Mouse (Mus musculus) midbrain, embryonic 15.5 days (tissue): ENCODE data around the gene Tlr4. TPM values are rescaled to one million over a fixed set of nuclear protein-coding genes. Genes with fewer than 3 reads are reported as not detected.

ENCODE experiments used
- ATAC-seq: fragments of 200-750 bp; cut with Nextera tagmentation; replicated peaks from 2 replicates; pipeline ENCODE4 v1.8.0; 2017; ENCODE audit warnings: moderate TSS enrichment
- H3K27ac ChIP-seq: fragments of 300-500 bp; sonication (generic); 2 replicates; pipeline ENCODE4 v1.5.1; 2015; ENCODE audit warnings: mild to moderate bottlenecking, inconsistent platforms
- H3K27me3 ChIP-seq: fragments of 300-500 bp; sonication (generic); replicated peaks from 2 replicates; pipeline ENCODE4 v1.6.1; 2015; ENCODE audit warnings: inconsistent platforms
- H3K36me3 ChIP-seq: fragments of 300-500 bp; sonication (generic); replicated peaks from 2 replicates; pipeline ENCODE4 v1.6.1; 2015; ENCODE audit warnings: inconsistent platforms
- H3K4me1 ChIP-seq: fragments of 300-500 bp; sonication (generic); 2 replicates; pipeline ENCODE4 v1.6.1; 2015; ENCODE audit warnings: inconsistent platforms
- H3K4me2 ChIP-seq: fragments of 300-500 bp; sonication (generic); 2 replicates; pipeline ENCODE4 v1.6.1; 2015; ENCODE audit warnings: inconsistent platforms, mild to moderate bottlenecking, moderate library complexity
- H3K4me3 ChIP-seq: fragments of 300-500 bp; sonication (generic); 2 replicates; pipeline ENCODE4 v1.5.1; 2015; ENCODE audit warnings: mild to moderate bottlenecking, inconsistent platforms
- H3K9ac ChIP-seq: fragments of 300-500 bp; sonication (generic); 2 replicates; pipeline ENCODE4 v1.6.1; 2015; ENCODE audit warnings: mild to moderate bottlenecking, inconsistent platforms
- H3K9me3 ChIP-seq: fragments of 300-500 bp; sonication (generic); 2 replicates; pipeline ENCODE4 v1.6.1; 2016; ENCODE audit warnings: inconsistent platforms
- WGBS: fragments of 180-500 bp; shearing (Covaris S2); methylation state at CpG from one replicate; pipeline ENCODE4 v1.1.7; 2015; ENCODE audit warnings: mixed read lengths; 5-methylcytosine and 5-hydroxymethylcytosine counted together
- polyA plus RNA-seq: library from polyadenylated mRNA; unstranded; fragments of >200 nt; fragmentation: Nextera tagmentation; extraction: Ambion mirVana; gene quantifications from 2 replicates; pipeline ENCODE4 v1.2.1, GENCODE M21; 2015

Tlr4 gene
- polyA plus RNA-seq, 1 experiment from 2014 or later, result 0.94 TPM

DNA sequence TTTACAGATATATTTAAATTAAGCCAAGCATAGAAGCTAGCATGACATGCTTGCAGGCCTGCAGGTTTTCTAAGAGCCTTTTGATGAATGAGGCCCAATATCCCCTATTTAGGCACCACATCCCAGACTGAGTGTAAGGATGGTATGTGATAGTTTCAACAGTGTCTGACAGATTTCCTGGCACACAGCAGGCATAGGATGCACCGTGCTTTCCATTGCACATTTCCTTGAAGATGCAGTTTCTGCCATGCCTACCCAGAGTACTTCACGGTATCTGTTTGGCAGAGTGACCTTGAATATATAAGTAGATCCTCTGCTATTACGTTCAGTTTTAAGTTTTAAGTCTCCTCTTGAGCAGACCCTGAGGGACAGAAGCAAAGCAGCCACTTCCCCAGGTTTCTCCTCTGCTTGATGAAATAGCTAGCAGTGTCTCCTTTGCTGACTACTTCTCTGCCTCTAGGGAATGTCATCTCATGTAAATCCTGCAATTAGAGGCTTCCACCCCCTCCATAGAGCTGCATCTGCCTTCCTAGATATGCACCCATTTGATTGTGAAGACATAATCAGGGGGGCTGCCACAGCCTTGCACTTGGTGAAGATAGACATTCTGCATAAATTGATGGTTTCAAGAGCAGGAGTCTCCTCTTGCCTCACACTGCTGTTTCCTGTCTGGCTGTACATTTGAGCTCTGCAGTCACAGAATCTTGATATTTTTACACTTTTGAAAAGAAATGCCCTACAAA, 92.4 kb downstream of the Tlr4 start:
- Histone ChIP-seq H3K4me2 (no peak overlapping the region), H3K4me1 (no peaks in the 10 kb centered on the region), H3K27ac (no peak overlapping the region), H3K9ac (no peak overlapping the region), H3K27me3 (no peaks in the 10 kb centered on the region), H3K36me3 (no peaks in the 10 kb centered on the region), H3K9me3 (no peaks in the 10 kb centered on the region), H3K4me3 (no peak overlapping the region)
- ATAC-seq, result no peak; the same call in 1 of the 2 replicates
- WGBS, result 61% methylated on average over 3 of the region's 3 CpGs

DNA sequence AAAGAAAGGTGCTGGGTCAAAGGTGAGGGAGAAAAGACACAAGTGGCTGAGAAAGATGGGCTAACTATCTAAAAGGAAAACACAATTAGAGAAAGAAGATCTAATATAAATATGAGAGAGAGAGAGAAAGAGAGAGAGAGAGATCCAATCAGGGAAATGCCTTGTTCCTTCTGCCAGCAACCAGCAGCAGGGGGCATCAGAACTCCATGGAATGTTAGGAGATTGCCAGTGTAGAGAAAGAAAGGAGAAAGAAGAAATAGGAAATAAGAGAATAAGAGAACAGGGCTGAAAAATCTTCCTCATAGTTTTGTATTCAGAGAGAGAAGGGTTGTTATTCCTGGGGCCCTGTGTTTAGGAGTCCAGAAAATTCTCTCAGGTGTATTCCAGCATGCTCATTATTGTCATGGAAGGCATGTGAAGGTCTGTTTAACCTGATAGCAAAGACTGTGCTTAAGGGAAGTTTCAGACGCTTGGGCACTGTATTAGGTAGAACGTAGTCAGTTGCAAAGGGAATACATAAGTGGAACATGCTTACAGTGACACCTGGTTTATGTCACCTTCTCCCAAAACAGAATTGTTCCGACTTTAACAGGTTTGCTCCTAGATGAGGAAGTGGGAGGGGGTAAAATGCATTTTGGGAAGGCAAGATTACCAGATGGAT, 96.4 kb downstream of the Tlr4 start:
- no peaks in the 10 kb centered on the region for H3K27me3 ChIP-seq
- no peak overlapping the region for H3K9ac ChIP-seq
- H3K4me2 ChIP-seq, result no peak overlapping the region
- H3K9me3 ChIP-seq, result no peaks in the 10 kb centered on the region
- H3K27ac ChIP-seq, result peak overlapping the region; percentile 32; the same call in 1 of the 2 replicates
- no peaks in the 10 kb centered on the region for H3K36me3 ChIP-seq
- H3K4me1 ChIP-seq, result no peaks in the 10 kb centered on the region
- ATAC-seq, result peak; percentile 79
- WGBS, result 52% methylated on average over 3 of the region's 3 CpGs
- no peak overlapping the region for H3K4me3 ChIP-seq

GRCm38 (mm10) chr4:66926066-66926465, 98.7 kb downstream of the Tlr4 start:
- Histone ChIP-seq H3K4me2 (no peak overlapping the region), H3K36me3 (no peaks in the 10 kb centered on the region), H3K4me3 (no peak overlapping the region), H3K9me3 (no peaks in the 10 kb centered on the region), H3K27ac (no peak overlapping the region), H3K27me3 (no peaks in the 10 kb centered on the region), H3K4me1 (no peaks in the 10 kb centered on the region), H3K9ac (no peak overlapping the region)
- ATAC-seq, result no peak
- WGBS, result 42% methylated on average over 4 of the region's 4 CpGs

DNA sequence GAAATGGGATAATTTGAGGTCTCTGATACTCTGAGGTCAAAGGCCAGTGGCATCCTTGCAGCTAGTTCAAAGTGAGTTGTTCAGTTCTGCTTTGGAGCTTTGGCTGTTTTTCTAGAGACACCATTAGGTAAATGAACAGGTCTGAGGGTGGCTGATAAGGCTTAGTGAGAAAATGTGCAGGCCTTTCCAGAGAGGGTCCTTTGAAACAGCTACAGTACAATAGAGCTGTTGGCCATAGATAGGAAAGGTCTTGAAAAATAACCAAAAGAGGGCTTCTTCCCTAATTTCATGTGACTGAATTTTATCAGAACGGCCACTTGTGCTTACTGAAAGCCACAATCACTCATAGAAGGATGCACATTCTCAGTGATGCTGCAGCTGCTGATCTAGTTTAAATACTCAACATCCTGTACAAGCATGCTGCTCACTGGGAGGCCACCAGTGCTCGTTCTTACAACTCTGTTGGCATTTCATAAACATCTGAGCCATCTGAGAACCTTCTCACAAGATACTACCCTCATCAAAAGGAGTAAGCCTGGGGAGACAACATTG, 100.2 kb downstream of the Tlr4 start:
- no peaks in the 10 kb centered on the region for H3K36me3 ChIP-seq
- H3K9ac ChIP-seq, result no peak overlapping the region
- no peak overlapping the region for H3K27ac ChIP-seq
- H3K4me1 ChIP-seq, result no peaks in the 10 kb centered on the region
- H3K4me3 ChIP-seq, result no peak overlapping the region
- WGBS, result 64% methylated on average over 2 of the region's 2 CpGs
- H3K27me3 ChIP-seq, result no peaks in the 10 kb centered on the region
- H3K4me2 ChIP-seq, result no peak overlapping the region
- ATAC-seq, result no peak
- no peaks in the 10 kb centered on the region for H3K9me3 ChIP-seq

GRCm38 (mm10) chr4:66938489-66939061, 111.2 kb downstream of the Tlr4 start:
- 82% methylated on average over 4 of the region's 4 CpGs for WGBS
- H3K4me3 ChIP-seq, result no peak overlapping the region
- no peaks in the 10 kb centered on the region for H3K36me3 ChIP-seq
- H3K27me3 ChIP-seq, result no peaks in the 10 kb centered on the region
- ATAC-seq, result no peak
- H3K27ac ChIP-seq, result no peak overlapping the region
- no peak overlapping the region for H3K9ac ChIP-seq
- H3K4me2 ChIP-seq, result no peak overlapping the region
- H3K4me1 ChIP-seq, result no peaks in the 10 kb centered on the region
- no peaks in the 10 kb centered on the region for H3K9me3 ChIP-seq

DNA sequence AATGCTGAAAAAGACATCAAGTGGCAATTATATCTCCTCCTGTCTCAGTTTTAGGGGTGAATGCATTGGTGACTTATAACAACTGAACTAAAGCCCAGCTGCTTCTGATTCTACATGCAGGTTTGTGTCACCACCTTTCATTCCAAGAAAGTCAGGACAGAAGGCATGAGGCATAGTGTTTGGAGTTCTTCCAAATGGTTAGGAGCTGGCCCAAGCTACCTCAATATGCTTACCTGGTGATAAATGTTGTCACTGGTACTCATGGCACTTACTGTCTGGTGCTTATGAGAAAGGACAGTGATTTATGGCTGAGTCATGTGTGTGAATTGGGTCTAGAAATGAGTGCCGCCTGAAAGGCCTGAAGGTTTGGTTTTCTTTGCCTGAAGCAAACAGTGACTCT, 114.5 kb downstream of the Tlr4 start:
- no peak for ATAC-seq
- Histone ChIP-seq H3K4me3 (no peak overlapping the region), H3K9ac (no peak overlapping the region), H3K9me3 (no peaks in the 10 kb centered on the region), H3K27me3 (no peaks in the 10 kb centered on the region), H3K4me2 (no peak overlapping the region), H3K36me3 (no peaks in the 10 kb centered on the region), H3K27ac (no peak overlapping the region), H3K4me1 (no peaks in the 10 kb centered on the region)
- 76% methylated on average over 1 of the region's 1 CpGs for WGBS

GRCm38 (mm10) chr4:66943699-66944098, 116.3 kb downstream of the Tlr4 start:
- Histone ChIP-seq H3K4me3 (no peak overlapping the region), H3K9me3 (no peaks in the 10 kb centered on the region), H3K9ac (no peak overlapping the region), H3K27me3 (no peaks in the 10 kb centered on the region), H3K27ac (no peak overlapping the region), H3K4me1 (no peaks in the 10 kb centered on the region), H3K4me2 (no peak overlapping the region), H3K36me3 (no peaks in the 10 kb centered on the region)
- ATAC-seq, result no peak

GRCm38 (mm10) chr4:66947657-66948056, 120.3 kb downstream of the Tlr4 start:
- H3K27me3 ChIP-seq, result no peaks in the 10 kb centered on the region
- no peak overlapping the region for H3K27ac ChIP-seq
- H3K4me2 ChIP-seq, result no peak overlapping the region
- H3K4me1 ChIP-seq, result no peaks in the 10 kb centered on the region
- WGBS, result 60% methylated on average over 1 of the region's 1 CpGs
- H3K9ac ChIP-seq, result no peak overlapping the region
- no peaks in the 10 kb centered on the region for H3K9me3 ChIP-seq
- H3K4me3 ChIP-seq, result no peak overlapping the region
- H3K36me3 ChIP-seq, result no peaks in the 10 kb centered on the region
- no peak for ATAC-seq

- Histone ChIP-seq H3K4me2 (no peak overlapping the region), H3K9ac (no peak overlapping the region), H3K4me3 (no peak overlapping the region), H3K36me3 (no peaks in the 10 kb centered on the region), H3K27me3 (no peaks in the 10 kb centered on the region), H3K9me3 (no peaks in the 10 kb centered on the region), H3K27ac (no peak overlapping the region), H3K4me1 (no peaks in the 10 kb centered on the region)
- 66% methylated on average over 3 of the region's 3 CpGs for WGBS
- no peak for ATAC-seq
Measured at GRCm38 (mm10) chr4:66974918-66975317, 147.5 kb downstream of the Tlr4 start.
